Mouse (Mus musculus): ENCODE data around the gene Ifna11. TPM values are rescaled to one million over a fixed set of nuclear protein-coding genes. Genes with fewer than 3 reads are reported as not detected.

Gene Ifna11
- polyA plus RNA-seq, 1 experiment from 2014 or later, result not detected

- WGBS, result 65% methylated on average over 2 of the region's 2 CpGs
- peaks cover 7% of the 10 kb centered on the region; the same call in 1 of the 2 replicates for H3K27me3 ChIP-seq (replicated peaks)
- H3K27ac ChIP-seq (replicated peaks), result no peak within 1 kb of the TSS
- no peak for ATAC-seq (ENCODE audit: extremely low read depth, insufficient number of reproducible peaks, low FRiP score, low TSS enrichment)
- H3K4me2 ChIP-seq, result no peak within 1 kb of the TSS
- H3K4me1 ChIP-seq, result no peaks in the 10 kb centered on the region
- no peaks in the 10 kb centered on the region for H3K36me3 ChIP-seq
- no peak within 1 kb of the TSS for H3K4me3 ChIP-seq
- no peaks in the 10 kb centered on the region for H3K9me3 ChIP-seq
- no peak within 1 kb of the TSS for H3K9ac ChIP-seq
Observed at GRCm38 (mm10) chr4:88841438-88841911, 21.7 kb downstream of the Ifna11 start, which contains the start of gene Ifna4. Gene Ifna4 (plus strand): TSS chr4:88841861.

GRCm38 (mm10) chr4:88845334-88845733 is 25.6 kb downstream of the Ifna11 start:
- no peak for ATAC-seq (ENCODE audit: extremely low read depth, insufficient number of reproducible peaks, low FRiP score, low TSS enrichment)
- H3K4me2 ChIP-seq, result no peak overlapping the region
- no peak overlapping the region for H3K4me3 ChIP-seq
- 31% methylated on average over 2 of the region's 2 CpGs for WGBS
- no peak overlapping the region for H3K27ac ChIP-seq (replicated peaks)
- no peaks in the 10 kb centered on the region for H3K36me3 ChIP-seq
- H3K9ac ChIP-seq, result no peak overlapping the region
- peaks cover 4% of the 10 kb centered on the region; the same call in 1 of the 2 replicates for H3K27me3 ChIP-seq (replicated peaks)
- H3K4me1 ChIP-seq, result no peaks in the 10 kb centered on the region
- no peaks in the 10 kb centered on the region for H3K9me3 ChIP-seq

GRCm38 (mm10) chr4:88849698-88850097 is 29.9 kb downstream of the Ifna11 start, which contains the start of gene Ifna1:
Gene Ifna1 (plus strand): TSS chr4:88850087.
- Histone ChIP-seq H3K27ac (replicated peaks) (no peak within 1 kb of the TSS), H3K9me3 (no peaks in the 10 kb centered on the region), H3K9ac (no peak within 1 kb of the TSS), H3K36me3 (no peaks in the 10 kb centered on the region), H3K4me3 (no peak within 1 kb of the TSS), H3K27me3 (replicated peaks) (no peaks in the 10 kb centered on the region), H3K4me1 (no peaks in the 10 kb centered on the region), H3K4me2 (no peak within 1 kb of the TSS)
- 82% methylated on average over 1 of the region's 1 CpGs for WGBS
- no peak for ATAC-seq (ENCODE audit: extremely low read depth, insufficient number of reproducible peaks, low FRiP score, low TSS enrichment)

GRCm38 (mm10) chr4:88851026-88851763 is 31.4 kb downstream of the Ifna11 start:
- Histone ChIP-seq H3K9ac (no peak overlapping the region), H3K27me3 (replicated peaks) (no peaks in the 10 kb centered on the region), H3K27ac (replicated peaks) (no peak overlapping the region), H3K9me3 (no peaks in the 10 kb centered on the region), H3K36me3 (no peaks in the 10 kb centered on the region), H3K4me1 (no peaks in the 10 kb centered on the region), H3K4me2 (no peak overlapping the region), H3K4me3 (no peak overlapping the region)
- WGBS, result 59% methylated on average over 4 of the region's 4 CpGs
- ATAC-seq (ENCODE audit: extremely low read depth, insufficient number of reproducible peaks, low FRiP score, low TSS enrichment), result no peak

- H3K4me1 ChIP-seq, result no peaks in the 10 kb centered on the region
- peaks cover 19% of the 10 kb centered on the region for H3K27me3 ChIP-seq (replicated peaks)
Observed at GRCm38 (mm10) chr4:88859214-88859613, 39.5 kb downstream of the Ifna11 start.

GRCm38 (mm10) chr4:88863309-88863708 is 43.5 kb downstream of the Ifna11 start:
- Histone ChIP-seq H3K27me3 (replicated peaks) (peaks cover 44% of the 10 kb centered on the region), H3K4me2 (no peak overlapping the region), H3K4me1 (peaks cover 6% of the 10 kb centered on the region), H3K27ac (replicated peaks) (no peak overlapping the region), H3K36me3 (no peaks in the 10 kb centered on the region), H3K9me3 (no peaks in the 10 kb centered on the region), H3K9ac (no peak overlapping the region), H3K4me3 (no peak overlapping the region)
- no peak for ATAC-seq (ENCODE audit: extremely low read depth, insufficient number of reproducible peaks, low FRiP score, low TSS enrichment)
- WGBS, result 7% methylated on average over 7 of the region's 7 CpGs

More at GRCm38 (mm10) chr4:88859214-88859613, 39.5 kb downstream of the Ifna11 start:
- ATAC-seq (ENCODE audit: extremely low read depth, insufficient number of reproducible peaks, low FRiP score, low TSS enrichment), result no peak
- Histone ChIP-seq H3K9me3 (no peaks in the 10 kb centered on the region), H3K4me2 (no peak overlapping the region), H3K36me3 (no peaks in the 10 kb centered on the region), H3K4me3 (no peak overlapping the region), H3K27ac (replicated peaks) (no peak overlapping the region), H3K9ac (no peak overlapping the region)

GRCm38 (mm10) chr4:88864599-88864998 is 44.8 kb downstream of the Ifna11 start:
- no peak overlapping the region; the same call in 1 of the 2 replicates for H3K4me3 ChIP-seq
- H3K27ac ChIP-seq (replicated peaks), result no peak overlapping the region
- peaks cover 8% of the 10 kb centered on the region for H3K4me1 ChIP-seq
- ATAC-seq (ENCODE audit: extremely low read depth, insufficient number of reproducible peaks, low FRiP score, low TSS enrichment), result no peak
- no peaks in the 10 kb centered on the region for H3K9me3 ChIP-seq
- 55% methylated on average over 9 of the region's 9 CpGs for WGBS
- H3K4me2 ChIP-seq, result peak overlapping the region; percentile 31; the same call in 1 of the 2 replicates
- H3K9ac ChIP-seq, result no peak overlapping the region
- peaks cover 44% of the 10 kb centered on the region for H3K27me3 ChIP-seq (replicated peaks)
- no peaks in the 10 kb centered on the region for H3K36me3 ChIP-seq

GRCm38 (mm10) chr4:88865011-88865569 is 45.3 kb downstream of the Ifna11 start:
- H3K36me3 ChIP-seq, result no peaks in the 10 kb centered on the region

GRCm38 (mm10) chr4:88867366-88867925 is 47.7 kb downstream of the Ifna11 start:
- ATAC-seq (ENCODE audit: extremely low read depth, insufficient number of reproducible peaks, low FRiP score, low TSS enrichment), result no peak
- Histone ChIP-seq H3K27me3 (replicated peaks) (peaks cover 44% of the 10 kb centered on the region), H3K27ac (replicated peaks) (peak overlapping the region; percentile 54), H3K4me3 (peak overlapping the region; percentile 69), H3K9ac (peak overlapping the region; percentile 82), H3K36me3 (no peaks in the 10 kb centered on the region), H3K4me2 (peak overlapping the region; percentile 97), H3K9me3 (no peaks in the 10 kb centered on the region), H3K4me1 (peaks cover 8% of the 10 kb centered on the region)
- under 1% methylated on average over 8 of the region's 8 CpGs for WGBS

More at GRCm38 (mm10) chr4:88865011-88865569, 45.3 kb downstream of the Ifna11 start:
- Histone ChIP-seq H3K4me3 (no peak overlapping the region), H3K27me3 (replicated peaks) (peaks cover 44% of the 10 kb centered on the region), H3K9ac (no peak overlapping the region), H3K4me1 (peaks cover 8% of the 10 kb centered on the region), H3K27ac (replicated peaks) (no peak overlapping the region), H3K4me2 (no peak overlapping the region), H3K9me3 (no peaks in the 10 kb centered on the region)
- 40% methylated on average over 6 of the region's 6 CpGs for WGBS
- ATAC-seq (ENCODE audit: extremely low read depth, insufficient number of reproducible peaks, low FRiP score, low TSS enrichment), result no peak

- WGBS, result 7% methylated on average over 31 of the region's 31 CpGs
- H3K27ac ChIP-seq (replicated peaks), result peak overlapping the region; percentile 54
- peaks cover 8% of the 10 kb centered on the region for H3K4me1 ChIP-seq
- no peaks in the 10 kb centered on the region for H3K36me3 ChIP-seq
- peak overlapping the region; percentile 69 for H3K4me3 ChIP-seq
- peaks cover 36% of the 10 kb centered on the region for H3K27me3 ChIP-seq (replicated peaks)
- ATAC-seq (ENCODE audit: extremely low read depth, insufficient number of reproducible peaks, low FRiP score, low TSS enrichment), result no peak
- H3K9ac ChIP-seq, result peak overlapping the region; percentile 82
- no peaks in the 10 kb centered on the region for H3K9me3 ChIP-seq
- H3K4me2 ChIP-seq, result peak overlapping the region; percentile 97
Observed at GRCm38 (mm10) chr4:88867926-88868911, 48.5 kb downstream of the Ifna11 start.

All from heart, embryonic 13.5 days (tissue).